8 mouse cellular contexts compared by ENCODE assay signal in genomic region chr6:99904607-99905006, GRCm38 (mm10).
DNase-seq lines count a peak whose midpoint lies in the region; ATAC-seq and TF ChIP-seq lines count a peak whose summit lies in the region.

No protein-coding gene starts in this region.

- TF ChIP-seq EP300 in CH12.LX (IDR thresholded peaks at IDR 0.05; ENCODE audit: low read length), result no peak

- no peak overlapping the region for H3K4me2 ChIP-seq in intestine, embryonic 14.5 days (ENCODE audit: low read length)
- no peak overlapping the region for H3K4me2 ChIP-seq in intestine, postnatal 0 days (replicated peaks; ENCODE audit: low read depth)
- no peak overlapping the region for H3K4me2 ChIP-seq in CH12.LX (ENCODE audit: insufficient read depth, low read depth, poor library complexity, severe bottlenecking)
- no peak overlapping the region for H3K4me2 ChIP-seq in lung, embryonic 15.5 days

- H3K4me3 ChIP-seq in intestine, embryonic 14.5 days (ENCODE audit: low read depth, low read length), result no peak overlapping the region
- no peak overlapping the region for H3K4me3 ChIP-seq in intestine, postnatal 0 days (ENCODE audit: low read depth, low read length)
- no peak overlapping the region for H3K4me3 ChIP-seq in CH12.LX (replicated peaks in 1 of 3; ENCODE audit: low read depth in 2 of 3, low read length in 2 of 3, poor library complexity in 1 of 3)
- H3K4me3 ChIP-seq in lung, embryonic 15.5 days, result no peak overlapping the region
- no peak overlapping the region for H3K4me3 ChIP-seq in thymus, adult 2 months (ENCODE audit: control insufficient read depth, insufficient read depth, low read length)

- 33% methylated on average over 4 of the region's 4 CpGs for WGBS in intestine, embryonic 14.5 days
- 55% methylated on average over 4 of the region's 4 CpGs for WGBS in intestine, postnatal 0 days
- 44% methylated on average over 4 of the region's 4 CpGs for whole genome bisulfite sequencing in lung, embryonic 15.5 days
- 83% methylated on average over 4 of the region's 4 CpGs for WGBS in thymus, adult 2 months

- no peak for TF ChIP-seq POLR2A in CH12.LX (IDR thresholded peaks at IDR 0.05; ENCODE audit: low read depth, low read length)
- no peak for TF ChIP-seq POLR2A in thymus, adult 2 months (IDR thresholded peaks at IDR 0.05; ENCODE audit: control insufficient read depth, extremely low read depth, insufficient read depth, low read length, poor library complexity)

- no peaks in the 10 kb centered on the region for H3K36me3 ChIP-seq in intestine, embryonic 14.5 days (ENCODE audit: control insufficient read depth, insufficient read depth, low read length)
- no peaks in the 10 kb centered on the region for H3K36me3 ChIP-seq in intestine, postnatal 0 days (ENCODE audit: control insufficient read depth, insufficient read depth)
- H3K36me3 ChIP-seq in CH12.LX (replicated peaks in 1 of 2; ENCODE audit: control insufficient read depth in 1 of 2, insufficient read depth in 1 of 2, low read length in 1 of 2), result no peaks in the 10 kb centered on the region
- H3K36me3 ChIP-seq in lung, embryonic 15.5 days, result no peaks in the 10 kb centered on the region
- no peaks in the 10 kb centered on the region for H3K36me3 ChIP-seq in thymus, adult 2 months (ENCODE audit: control insufficient read depth, insufficient read depth, low read length)

- no peak for TF ChIP-seq CTCF in intestine, postnatal 0 days (IDR thresholded peaks at IDR 0.05; ENCODE audit: low read depth)
- TF ChIP-seq CTCF in CH12.LX (conservative IDR thresholded peaks at IDR 0.05 in 1 of 2, IDR thresholded peaks at IDR 0.05 in 1 of 2; ENCODE audit: low read depth in 2 of 2, low read length in 2 of 2), result no peak
- no peak for TF ChIP-seq CTCF in thymus, adult 2 months (IDR thresholded peaks at IDR 0.05; ENCODE audit: borderline replicate concordance, control insufficient read depth, extremely low read depth, insufficient read depth, low read length, poor library complexity)

- peak; percentile 58; the same call in 1 of the 2 replicates for ATAC-seq in intestine, embryonic 14.5 days (replicated peaks; ENCODE audit: low FRiP score, low TSS enrichment, low read depth)
- no peak for ATAC-seq in intestine, postnatal 0 days
- peak; percentile 61 for ATAC-seq in lung, embryonic 15.5 days (ENCODE audit: borderline replicate concordance, extremely low read depth, low FRiP score, low TSS enrichment)
- no peak for ATAC-seq in cerebellum, adult (ENCODE audit: insufficient number of reproducible peaks, low FRiP score, low TSS enrichment)

- peak; percentile 68 for DNase-seq in intestine, embryonic 14.5 days (ENCODE audit: low spot score)
- peak; percentile 43 for DNase-seq in CH12.LX (ENCODE audit: extremely low read depth)
- peak; percentile 38 for DNase-seq in heart, postnatal 25 days (ENCODE audit: low spot score)
- DNase-seq in urinary bladder, adult 18-20 months (ENCODE audit: low spot score in 2 of 2), result no peak
- DNase-seq in thymus, adult 2 months, result no peak

- peak overlapping the region; percentile 64; the same call in 1 of the 2 replicates for H3K27ac ChIP-seq in intestine, embryonic 14.5 days (ENCODE audit: low read depth)
- no peak overlapping the region for H3K27ac ChIP-seq in intestine, postnatal 0 days (ENCODE audit: low read depth, low read length)
- no peak overlapping the region for H3K27ac ChIP-seq in CH12.LX (ENCODE audit: insufficient read depth, low read depth)
- H3K27ac ChIP-seq in lung, embryonic 15.5 days, result 0 out of 2 replicates have a peak overlapping the region, but pooled peaks have one; percentile 28
- no peak overlapping the region for H3K27ac ChIP-seq in thymus, adult 2 months (ENCODE audit: control insufficient read depth, insufficient read depth, low read length)

- in situ Hi-C loops in CH12.LX (cut with MboI; ENCODE audit: low pct_ligation_motif_present, low pct_unique_long_range_greater_than_20kb, low sequenced_read_pairs), result loop anchor here (10.0 kb wide), 1 partner anchor 230 kb away; no protein-coding TSS in a partner anchor

- H3K9me3 ChIP-seq in intestine, embryonic 14.5 days (ENCODE audit: control insufficient read depth, low read length), result no peaks in the 10 kb centered on the region
- no peaks in the 10 kb centered on the region for H3K9me3 ChIP-seq in intestine, postnatal 0 days (ENCODE audit: control insufficient read depth)
- H3K9me3 ChIP-seq in CH12.LX (replicated peaks; ENCODE audit: low read length), result no peaks in the 10 kb centered on the region
- H3K9me3 ChIP-seq in lung, embryonic 15.5 days, result no peaks in the 10 kb centered on the region

- peaks cover 13% of the 10 kb centered on the region for H3K4me1 ChIP-seq in intestine, embryonic 14.5 days (replicated peaks; ENCODE audit: control insufficient read depth, insufficient read depth, low read length)
- no peaks in the 10 kb centered on the region for H3K4me1 ChIP-seq in intestine, postnatal 0 days (replicated peaks; ENCODE audit: control insufficient read depth, insufficient read depth, low read length)
- peaks cover 7 to 55% of the 10 kb centered on the region in 2 experiments; a peak in 3 of 4 replicates for H3K4me1 ChIP-seq in CH12.LX (ENCODE audit: control insufficient read depth in 1 of 2, insufficient read depth in 2 of 2)
- H3K4me1 ChIP-seq in lung, embryonic 15.5 days, result peaks cover 23% of the 10 kb centered on the region
- peaks cover 25% of the 10 kb centered on the region for H3K4me1 ChIP-seq in thymus, adult 2 months (replicated peaks; ENCODE audit: control insufficient read depth, insufficient read depth, low read length)

- TF ChIP-seq RAD21 in CH12.LX (IDR thresholded peaks at IDR 0.05; ENCODE audit: low read depth, low read length), result no peak

- dilution Hi-C loops in CH12.LX (cut with MboI; ENCODE audit: extremely low pct_ligation_motif_present, extremely low pct_unique_long_range_greater_than_20kb, low sequenced_read_pairs), result no loop called here

- H3K27me3 ChIP-seq in intestine, embryonic 14.5 days (replicated peaks; ENCODE audit: control insufficient read depth, insufficient read depth, low read length), result peaks cover 6% of the 10 kb centered on the region; the same call in 1 of the 2 replicates
- no peaks in the 10 kb centered on the region for H3K27me3 ChIP-seq in intestine, postnatal 0 days (replicated peaks; ENCODE audit: control insufficient read depth, insufficient read depth, low read length)
- peaks cover 4% of the 10 kb centered on the region for H3K27me3 ChIP-seq in CH12.LX (replicated peaks)
- no peaks in the 10 kb centered on the region for H3K27me3 ChIP-seq in lung, embryonic 15.5 days
- H3K27me3 ChIP-seq in thymus, adult 2 months (ENCODE audit: control insufficient read depth, insufficient read depth, low read length), result no peaks in the 10 kb centered on the region

- H3K79me2 ChIP-seq in CH12.LX (replicated peaks; ENCODE audit: control insufficient read depth, extremely low read depth, insufficient read depth, poor library complexity, severe bottlenecking), result no peaks in the 10 kb centered on the region

- H3K9ac ChIP-seq in intestine, embryonic 14.5 days (ENCODE audit: low read length), result no peak overlapping the region
- no peak overlapping the region for H3K9ac ChIP-seq in intestine, postnatal 0 days (ENCODE audit: low read depth, low read length)
- no peak overlapping the region for H3K9ac ChIP-seq in CH12.LX (ENCODE audit: insufficient read depth, low read depth)
- H3K9ac ChIP-seq in lung, embryonic 15.5 days, result no peak overlapping the region

- intact Hi-C loops in heart, postnatal 25 days (cut with DNase I), result loop anchor here (5.0 kb wide), 3 partner anchors 68 to 383 kb away; partner anchors contain the start of gene Rybp

TF ChIP-seq in CH12.LX, 34 proteins besides CTCF, POLR2A, EP300 and RAD21:
- no peak for TF ChIP-seq TBP (conservative IDR thresholded peaks at IDR 0.05; ENCODE audit: low read depth, low read length)
- TF ChIP-seq IRF4 (IDR thresholded peaks at IDR 0.05; ENCODE audit: low read depth, low read length), result no peak
- peak; percentile 14; the same call in 1 of the 2 replicates for TF ChIP-seq USF2 (conservative IDR thresholded peaks at IDR 0.05; ENCODE audit: low read depth, low read length)
- TF ChIP-seq ZMIZ1 (IDR thresholded peaks at IDR 0.05; ENCODE audit: low read depth, low read length), result no peak
- TF ChIP-seq MAX (IDR thresholded peaks at IDR 0.05; ENCODE audit: low read length), result 0 out of 2 replicates have a peak, but pooled peaks have one; percentile 6
- TF ChIP-seq PAX5 (IDR thresholded peaks at IDR 0.05; ENCODE audit: low read length), result no peak

Comparison
In these comparisons a context has a peak if more than half of its experiments do, and no peak if none do; other contexts are left out.
1. ATAC-seq: peak in intestine, embryonic 14.5 days (single experiment) and lung, embryonic 15.5 days (single experiment); none in intestine, postnatal 0 days (single experiment) and cerebellum, adult (single experiment).
2. H3K27ac ChIP-seq: peak in intestine, embryonic 14.5 days (single experiment) and lung, embryonic 15.5 days (single experiment); none in intestine, postnatal 0 days (single experiment), CH12.LX (single experiment) and thymus, adult 2 months (single experiment).
3. DNase-seq: peak in intestine, embryonic 14.5 days (single experiment), CH12.LX (single experiment) and heart, postnatal 25 days (single experiment); none in urinary bladder, adult 18-20 months (0 of 2) and thymus, adult 2 months (single experiment).